Mouse (Mus musculus) bone marrow, adult 2 months (tissue): ENCODE measurements at regions not wholly inside any gene's neighbourhood (a gene's known extent, or its start where the extent isn't known, plus 50 kb on each side); places are given as distances from the start of the nearest gene placed in this dataset.

Experiments used
- CTCF ChIP-seq: fragments of 200-500 bp; IDR thresholded peaks from 2 replicates; pipeline ENCODE4 v1.5.1; 2011; ENCODE audit warnings: low read length, control low read depth; ENCODE audit not compliant: control insufficient read depth, insufficient read depth
- POLR2A ChIP-seq: fragments of 200-500 bp; IDR thresholded peaks from 2 replicates; pipeline ENCODE4 v1.6.1; 2011; ENCODE audit warnings: low read depth, mild to moderate bottlenecking, control low read depth, low read length, borderline replicate concordance; ENCODE audit not compliant: control insufficient read depth

DNA sequence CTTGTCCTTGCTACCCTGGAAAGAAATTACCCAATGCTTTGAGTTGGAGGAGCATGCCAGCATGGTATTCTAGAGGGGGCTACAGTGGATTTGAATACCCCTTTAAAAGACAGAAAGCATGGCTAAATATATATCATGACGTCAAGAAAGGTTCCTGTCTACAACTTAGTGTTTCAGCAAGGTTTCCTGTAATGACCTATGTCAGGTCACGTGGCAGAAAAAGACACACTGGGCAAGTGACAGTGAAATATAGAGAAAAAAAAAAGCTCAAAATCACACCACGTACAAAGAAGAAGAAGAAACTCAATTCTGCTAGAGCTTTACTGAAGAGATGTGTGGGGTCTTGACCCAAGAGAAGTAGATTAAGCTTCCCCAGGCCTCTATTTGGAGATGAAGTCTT is 167.7 kb downstream of the Plk2 start:
- TF ChIP-seq CTCF (no peak), POLR2A (no peak)
